Mouse (Mus musculus): ENCODE results near the gene Zfp513.

- TF ChIP-seq CTCF (IDR thresholded peaks at IDR 0.05; ENCODE audit: extremely low read depth, insufficient read depth, low read length) (no peak), POLR2A (IDR thresholded peaks at IDR 0.05; ENCODE audit: extremely low read depth, insufficient read depth, low read length) (peak; percentile 88)
Observed at GRCm38 (mm10) chr5:31240637-31241521, 38.8 kb upstream of the Zfp513 start, which contains the start of the genes Nrbp1 and Gm9970.

Measured in cortical plate, adult 2 months (tissue).